Mouse (Mus musculus) regulatory T cell (primary cell): ENCODE measurements around the gene Mtnr1a.
"Not testable (repeated sequence)": the region's sequence is repeated elsewhere in the genome, so short reads cannot be mapped to it uniquely, and the experiment has no call there.

ENCODE experiments used
- in situ Hi-C: fragments of 300-600 bp; cut with MboI, MseI; formaldehyde crosslinking; loops from one replicate; pipeline ENCODE4 v1.15.1; 2025; ENCODE audit warnings: high pct_unique_total_duplicates

The Mtnr1a gene

GRCm38 (mm10) chr8:45068759-45069386 lies at the start of gene Mtnr1a:
Gene Mtnr1a, plus strand, starts transcription at chr8:45069137.
- in situ Hi-C loops, result no loop called here

- in situ Hi-C loops, result no loop called here
Observed at GRCm38 (mm10) chr8:45019241-45019640, 49.7 kb upstream of the Mtnr1a start.

- in situ Hi-C loops, result loop anchor here (5.0 to 10.0 kb wide), 2 partner anchors 281 to 1836 kb away; partner anchors contain the start of gene Triml2
Observed at GRCm38 (mm10) chr8:45021171-45021570, 47.8 kb upstream of the Mtnr1a start.

GRCm38 (mm10) chr8:45021911-45022665 lies 46.8 kb upstream of the Mtnr1a start:
- in situ Hi-C loops, result loop anchor here (5.0 to 10.0 kb wide), 2 partner anchors 280 to 1837 kb away; partner anchors contain the start of gene Triml2

GRCm38 (mm10) chr8:45028081-45028497 lies 40.8 kb upstream of the Mtnr1a start:
- in situ Hi-C loops, result loop anchor here (10.0 kb wide), 1 partner anchor 1843 kb away; the partner anchor contains the start of gene Triml2

- in situ Hi-C loops, result no loop called here
Observed at GRCm38 (mm10) chr8:45038350-45038749, 30.6 kb upstream of the Mtnr1a start.

GRCm38 (mm10) chr8:45044160-45044559 lies 24.8 kb upstream of the Mtnr1a start:
- in situ Hi-C loops, result no loop called here

- in situ Hi-C loops, result no loop called here
Observed at GRCm38 (mm10) chr8:45050451-45050850, 18.5 kb upstream of the Mtnr1a start.

- in situ Hi-C loops, result no loop called here
Observed at GRCm38 (mm10) chr8:45051236-45051635, 17.7 kb upstream of the Mtnr1a start.

GRCm38 (mm10) chr8:45052205-45052604 lies 16.7 kb upstream of the Mtnr1a start:
- in situ Hi-C loops, result no loop called here

- in situ Hi-C loops, result no loop called here
Observed at GRCm38 (mm10) chr8:45052618-45053017, 16.3 kb upstream of the Mtnr1a start.

- in situ Hi-C loops, result no loop called here
Observed at GRCm38 (mm10) chr8:45055500-45055899, 13.4 kb upstream of the Mtnr1a start.

- in situ Hi-C loops, result no loop called here
Observed at GRCm38 (mm10) chr8:45056810-45057209, 12.1 kb upstream of the Mtnr1a start.

- in situ Hi-C loops, result no loop called here
Observed at GRCm38 (mm10) chr8:45060083-45060482, 8.9 kb upstream of the Mtnr1a start.

GRCm38 (mm10) chr8:45062311-45062710 lies 6.6 kb upstream of the Mtnr1a start:
- in situ Hi-C loops, result no loop called here

GRCm38 (mm10) chr8:45062982-45063924 lies 5.7 kb upstream of the Mtnr1a start:
- in situ Hi-C loops, result no loop called here

GRCm38 (mm10) chr8:45064197-45064869 lies 4.6 kb upstream of the Mtnr1a start:
- in situ Hi-C loops, result no loop called here

GRCm38 (mm10) chr8:45065391-45065790 lies 3.5 kb upstream of the Mtnr1a start:
- in situ Hi-C loops, result not testable (repeated sequence)

- in situ Hi-C loops, result no loop called here
Observed at GRCm38 (mm10) chr8:45070949-45071348, 2.0 kb downstream of the Mtnr1a start.

GRCm38 (mm10) chr8:45080850-45081249 lies 11.9 kb downstream of the Mtnr1a start:
- in situ Hi-C loops, result no loop called here

- in situ Hi-C loops, result no loop called here
Observed at GRCm38 (mm10) chr8:45093599-45093998, 24.7 kb downstream of the Mtnr1a start.
